Mouse (Mus musculus) MEL (cell line): ENCODE measurements around the gene Ubc. TPM values are rescaled to one million over a fixed set of nuclear protein-coding genes. Genes with fewer than 3 reads are reported as not detected.

Experiments used
- DNase-seq: peaks from one replicate; pipeline ENCODE4 v3.0.0; 2011; ENCODE audit warnings: low read depth, low spot score
- H3K27ac ChIP-seq: 2 replicates; pipeline ENCODE4 v1.5.1; 2012; ENCODE audit warnings: low read depth, mild to moderate bottlenecking, control low read depth, low read length, moderate library complexity; ENCODE audit not compliant: control insufficient read depth
- H3K27me3 ChIP-seq, 2 experiments: fragments of 150-350 bp in 1 of 2; sonication (generic) in 1 of 2; 2 replicates each; pipeline ENCODE4 v1.6.1; 2012; ENCODE audit warnings: low read length in 2 of 2, mild to moderate bottlenecking in 2 of 2, improper control_type of control experiment in 1 of 2, moderate library complexity in 1 of 2; ENCODE audit not compliant: insufficient read depth in 2 of 2, control insufficient read depth in 1 of 2
- H3K36me3 ChIP-seq, 2 experiments: 2 replicates each; pipeline ENCODE4 v1.6.1; 2012 to 2014; ENCODE audit warnings: low read length in 2 of 2, improper control_type of control experiment in 1 of 2, inconsistent platforms in 1 of 2, mild to moderate bottlenecking in 1 of 2; ENCODE audit not compliant: insufficient read depth in 2 of 2, control insufficient read depth in 1 of 2
- H3K4me1 ChIP-seq, 2 experiments: fragments of 150-350 bp in 1 of 2; sonication (generic) in 1 of 2; 2 replicates each; pipeline ENCODE4 v1.6.1; 2012; ENCODE audit warnings: low read length in 2 of 2, improper control_type of control experiment in 1 of 2, mild to moderate bottlenecking in 1 of 2; ENCODE audit not compliant: insufficient read depth in 2 of 2, control insufficient read depth in 1 of 2
- H3K4me3 ChIP-seq, 2 experiments: fragments of 150-350 bp in 1 of 2; sonication (generic) in 1 of 2; 2 replicates each; pipeline ENCODE4 v1.5.1; 2012; ENCODE audit warnings: low read depth in 2 of 2, low read length in 2 of 2, mild to moderate bottlenecking in 2 of 2, moderate library complexity in 2 of 2, control low read depth in 1 of 2, improper control_type of control experiment in 1 of 2; ENCODE audit not compliant: control insufficient read depth in 1 of 2, insufficient read depth in 1 of 2
- H3K79me2 ChIP-seq: 2 replicates; pipeline ENCODE4 v1.6.1; 2012; ENCODE audit warnings: mild to moderate bottlenecking, low read length, moderate library complexity; ENCODE audit not compliant: control insufficient read depth, poor library complexity, insufficient read depth
- H3K9ac ChIP-seq: 2 replicates; pipeline ENCODE4 v1.6.1; 2012; ENCODE audit warnings: low read depth, mild to moderate bottlenecking, control low read depth, low read length, moderate library complexity; ENCODE audit not compliant: control insufficient read depth, poor library complexity, severe bottlenecking
- H3K9me3 ChIP-seq: fragments of 150-350 bp; sonication (generic); replicated peaks from 2 replicates; pipeline ENCODE4 v1.6.1; 2012; ENCODE audit warnings: mild to moderate bottlenecking, low read length, improper control_type of control experiment, moderate library complexity; ENCODE audit not compliant: insufficient read depth
- BHLHE40 ChIP-seq: IDR thresholded peaks from 2 replicates; pipeline ENCODE4 v1.6.1; 2012; ENCODE audit warnings: low read depth, mild to moderate bottlenecking, inconsistent platforms, low read length, improper control_type of control experiment, borderline replicate concordance
- CTCF ChIP-seq, 3 experiments: IDR thresholded peaks in 2 of 3; conservative IDR thresholded peaks in 1 of 3; 2 replicates each; pipeline ENCODE4 v1.5.1; 2011 to 2012; ENCODE audit warnings: low read length in 3 of 3, low read depth in 2 of 3, mild to moderate bottlenecking in 2 of 3, improper control_type of control experiment in 1 of 3, inconsistent platforms in 1 of 3, mixed read lengths in 1 of 3, moderate library complexity in 1 of 3; ENCODE audit not compliant: control insufficient read depth in 1 of 3, insufficient read depth in 1 of 3, poor library complexity in 1 of 3, severe bottlenecking in 1 of 3
- E2F4 ChIP-seq: IDR thresholded peaks from 2 replicates; pipeline ENCODE4 v1.6.1; 2011; ENCODE audit warnings: low read depth, low read length, improper control_type of control experiment, borderline replicate concordance
- ELF1 ChIP-seq: IDR thresholded peaks from 2 replicates; pipeline ENCODE4 v1.6.1; 2014; ENCODE audit warnings: low read depth, mild to moderate bottlenecking, inconsistent platforms, low read length, improper control_type of control experiment, moderate library complexity
- EP300 ChIP-seq, 2 experiments: IDR thresholded peaks; 2 replicates each; pipeline ENCODE4 v1.6.1; 2011; ENCODE audit warnings: improper control_type of control experiment in 2 of 2, low read length in 2 of 2, low read depth in 1 of 2, mild to moderate bottlenecking in 1 of 2
- ETS1 ChIP-seq: IDR thresholded peaks from 2 replicates; pipeline ENCODE4 v1.6.1; 2012; ENCODE audit warnings: low read depth, mild to moderate bottlenecking, inconsistent platforms, low read length, improper control_type of control experiment, moderate library complexity
- GABPA ChIP-seq: IDR thresholded peaks from 2 replicates; pipeline ENCODE4 v1.6.1; 2012; ENCODE audit warnings: low read depth, mild to moderate bottlenecking, inconsistent platforms, low read length, improper control_type of control experiment, moderate library complexity
- GATA1 ChIP-seq: IDR thresholded peaks from 2 replicates; pipeline ENCODE4 v1.6.1; 2011; ENCODE audit warnings: low read depth, low read length, improper control_type of control experiment
- HCFC1 ChIP-seq: IDR thresholded peaks from 2 replicates; pipeline ENCODE4 v1.6.1; 2012; ENCODE audit warnings: low read depth, mild to moderate bottlenecking, inconsistent platforms, low read length, improper control_type of control experiment, moderate library complexity
- KAT2A ChIP-seq: conservative IDR thresholded peaks from 2 replicates; pipeline ENCODE4 v1.6.1; 2012; ENCODE audit warnings: low read depth, low read length, improper control_type of control experiment, inconsistent platforms
- MAFK ChIP-seq: IDR thresholded peaks from 2 replicates; pipeline ENCODE4 v1.6.1; 2011; ENCODE audit warnings: low read depth, mild to moderate bottlenecking, low read length, improper control_type of control experiment, borderline replicate concordance
- MAX ChIP-seq: IDR thresholded peaks from 2 replicates; pipeline ENCODE4 v1.6.1; 2011; ENCODE audit warnings: low read length, improper control_type of control experiment
- MAZ ChIP-seq: IDR thresholded peaks from 2 replicates; pipeline ENCODE4 v1.6.1; 2012; ENCODE audit warnings: low read depth, mild to moderate bottlenecking, inconsistent platforms, low read length, improper control_type of control experiment
- MEF2A ChIP-seq: IDR thresholded peaks from 2 replicates; pipeline ENCODE4 v1.6.1; 2014; ENCODE audit warnings: low read depth, mild to moderate bottlenecking, inconsistent platforms, low read length, improper control_type of control experiment; ENCODE audit not compliant: poor library complexity, insufficient replicate concordance, severe bottlenecking; ENCODE audit errors: extremely low read depth
- MXI1 ChIP-seq: IDR thresholded peaks from 2 replicates; pipeline ENCODE4 v1.6.1; 2011; ENCODE audit warnings: mild to moderate bottlenecking, low read depth, low read length, improper control_type of control experiment
- MYC ChIP-seq: IDR thresholded peaks from 2 replicates; pipeline ENCODE4 v1.6.1; 2011; ENCODE audit warnings: low read depth, mild to moderate bottlenecking, low read length, improper control_type of control experiment, moderate library complexity
- NRF1 ChIP-seq: IDR thresholded peaks from 2 replicates; pipeline ENCODE4 v1.6.1; 2014; ENCODE audit warnings: low read depth, mild to moderate bottlenecking, inconsistent platforms, low read length, improper control_type of control experiment, moderate library complexity; ENCODE audit not compliant: poor library complexity, insufficient read depth, severe bottlenecking
- POLR2A ChIP-seq, 2 experiments: IDR thresholded peaks; 2 replicates each; pipeline ENCODE4 v1.6.1; 2011 to 2012; ENCODE audit warnings: low read length in 2 of 2, mild to moderate bottlenecking in 2 of 2, control low read depth in 1 of 2, improper control_type of control experiment in 1 of 2, low read depth in 1 of 2, moderate library complexity in 1 of 2; ENCODE audit not compliant: control insufficient read depth in 1 of 2, insufficient read depth in 1 of 2, poor library complexity in 1 of 2
- POLR2AphosphoS2 ChIP-seq: IDR thresholded peaks from 2 replicates; pipeline ENCODE4 v1.6.1; 2011; ENCODE audit warnings: low read length, improper control_type of control experiment
- POLR2AphosphoS5 ChIP-seq: IDR thresholded peaks from 2 replicates; pipeline ENCODE4 v1.6.1; 2012; ENCODE audit warnings: low read depth, borderline replicate concordance, mild to moderate bottlenecking, inconsistent platforms, low read length, moderate library complexity, mixed read lengths
- RAD21 ChIP-seq: IDR thresholded peaks from 2 replicates; pipeline ENCODE4 v1.6.1; 2011; ENCODE audit warnings: mild to moderate bottlenecking, low read depth, low read length, improper control_type of control experiment
- SIN3A ChIP-seq: IDR thresholded peaks from 2 replicates; pipeline ENCODE4 v1.6.1; 2012; ENCODE audit warnings: low read length, improper control_type of control experiment, inconsistent platforms
- SMC3 ChIP-seq: IDR thresholded peaks from 2 replicates; pipeline ENCODE4 v1.6.1; 2011; ENCODE audit warnings: low read depth, low read length, improper control_type of control experiment
- TBP ChIP-seq: IDR thresholded peaks from 2 replicates; pipeline ENCODE4 v1.8.0; 2011; ENCODE audit warnings: low read depth, low read length, improper control_type of control experiment
- USF1 ChIP-seq: IDR thresholded peaks from 2 replicates; pipeline ENCODE4 v1.6.1; 2014; ENCODE audit warnings: low read depth, mild to moderate bottlenecking, inconsistent platforms, low read length, improper control_type of control experiment, moderate library complexity
- ZC3H11A ChIP-seq: IDR thresholded peaks from 2 replicates; pipeline ENCODE4 v1.6.1; 2012; ENCODE audit warnings: low read depth, mild to moderate bottlenecking, inconsistent platforms, low read length, improper control_type of control experiment
- ZNF384 ChIP-seq: IDR thresholded peaks from 2 replicates; pipeline ENCODE4 v1.6.1; 2012; ENCODE audit warnings: low read depth, mild to moderate bottlenecking, inconsistent platforms, low read length, improper control_type of control experiment
- polyA plus RNA-seq, 2 experiments: library from polyadenylated mRNA; stranded (reverse) in 1 of 2; unstranded in 1 of 2; fragments of >175 nt in 1 of 2; fragments of >200 nt in 1 of 2; gene quantifications; 2 replicates each; pipeline versions ENCODE4 v1.2.1 to v1.2.4; 2012; ENCODE audit warnings: low replicate concordance in 2 of 2, low read depth in 1 of 2; ENCODE audit not compliant: insufficient read length in 2 of 2, insufficient read depth in 1 of 2, missing spikeins in 1 of 2
- total RNA-seq: library from RNA; depleted of rRNA; stranded (reverse); fragments of 300-350 nt; gene quantifications from 2 replicates; pipeline ENCODE4 v1.2.3, GENCODE M21; 2012

Ubc gene
- total and polyA plus RNA-seq, 3 experiments: 113 to 1,075 (median 511) TPM

- no peaks in the 10 kb centered on the region for H3K27me3 ChIP-seq
- no peak for TF ChIP-seq ZC3H11A
- no peak for TF ChIP-seq EP300 (IDR thresholded peaks at IDR 0.05; ENCODE audit: low read depth in 1 of 2, low read length in 2 of 2)
- TF ChIP-seq MAZ: no peak
- peak in 1 of 3 experiments; percentile 18; a peak in 1 of 6 replicates for TF ChIP-seq CTCF (IDR thresholded peaks at IDR 0.05 in 2 of 3, conservative IDR thresholded peaks at IDR 0.05 in 1 of 3; ENCODE audit: control insufficient read depth in 1 of 3, insufficient read depth in 1 of 3, low read depth in 2 of 3, low read length in 3 of 3, poor library complexity in 1 of 3, severe bottlenecking in 1 of 3)
- TF ChIP-seq RAD21: no peak
- TF ChIP-seq ZNF384: no peak
- no peak for TF ChIP-seq NRF1
- TF ChIP-seq MXI1: no peak
- TF ChIP-seq MAFK: peak; percentile 0; the same call in 1 of the 2 replicates
- TF ChIP-seq GABPA: no peak
- TF ChIP-seq POLR2AphosphoS2: peak; percentile 11; the same call in 1 of the 2 replicates
- TF ChIP-seq, all 39 proteins: peak for 3
- no peak overlapping the region for H3K27ac ChIP-seq
- DNase-seq: peak; percentile 56
- H3K9me3 ChIP-seq: no peaks in the 10 kb centered on the region
- H3K4me3 ChIP-seq: no peak overlapping the region
- H3K36me3 ChIP-seq: peaks cover 13 to 18% of the 10 kb centered on the region in 2 experiments
- H3K9ac ChIP-seq: no peak overlapping the region
- peaks cover 5 to 6% of the 10 kb centered on the region in 2 experiments; a peak in 3 of 4 replicates for H3K4me1 ChIP-seq
- peaks cover 20% of the 10 kb centered on the region for H3K79me2 ChIP-seq
These were observed 4.6 kb downstream of the Ubc start for GRCm38 (mm10) chr5:125385215-125385940.

- Histone ChIP-seq H3K4me3 (no peak overlapping the region), H3K27ac (no peak overlapping the region), H3K9ac (no peak overlapping the region), H3K9me3 (no peaks in the 10 kb centered on the region), H3K79me2 (peaks cover 19% of the 10 kb centered on the region), H3K4me1 (peaks cover 3 to 6% of the 10 kb centered on the region in 2 experiments; a peak in 3 of 4 replicates), H3K36me3 (peaks cover 13 to 15% of the 10 kb centered on the region in 2 experiments), H3K27me3 (no peaks in the 10 kb centered on the region)
- peak; percentile 68 for DNase-seq
- no peak for TF ChIP-seq SIN3A
- no peak for TF ChIP-seq BHLHE40
- 0 out of 2 replicates have a peak, but pooled peaks have one; percentile 7 for TF ChIP-seq SMC3
- peak; percentile 48 for TF ChIP-seq GATA1
- TF ChIP-seq E2F4: no peak
- peak in 1 of 2 experiments; percentile 56; a peak in 1 of 4 replicates for TF ChIP-seq POLR2A (IDR thresholded peaks at IDR 0.05; ENCODE audit: control insufficient read depth in 1 of 2, insufficient read depth in 1 of 2, low read depth in 1 of 2, low read length in 2 of 2, poor library complexity in 1 of 2)
- TF ChIP-seq POLR2AphosphoS5: peak; percentile 84; the same call in 1 of the 2 replicates
- no peak for TF ChIP-seq USF1
- TF ChIP-seq ELF1: no peak
- TF ChIP-seq GABPA: no peak
- no peak for TF ChIP-seq ETS1
- no peak for TF ChIP-seq MEF2A
- TF ChIP-seq MAX: 0 out of 2 replicates have a peak, but pooled peaks have one; percentile 23
- peak; percentile 55 for TF ChIP-seq POLR2AphosphoS2
- peak; percentile 30; the same call in 1 of the 2 replicates for TF ChIP-seq MXI1
- TF ChIP-seq MAFK: peak; percentile 21; the same call in 1 of the 2 replicates
- no peak for TF ChIP-seq MAZ
- peak; percentile 78 for TF ChIP-seq MYC
- TF ChIP-seq RAD21: no peak
- TF ChIP-seq TBP: peak; percentile 39; the same call in 1 of the 2 replicates
- TF ChIP-seq KAT2A: no peak
- no peak for TF ChIP-seq HCFC1
These were observed 5.3 kb downstream of the Ubc start for GRCm38 (mm10) chr5:125384512-125385214.
